Mouse (Mus musculus) layer of hippocampus, adult 2 months (tissue): ENCODE data around the gene Cpm. TPM values are rescaled to one million over a fixed set of nuclear protein-coding genes. Genes with fewer than 3 reads are reported as not detected.
A peak's percentile ranks its signal among the peaks of the same experiment; 100 is the strongest.

Experiments used
- DNase-seq, 2 experiments: peaks; one replicate each; pipeline ENCODE4 v3.0.0; 2022; ENCODE audit warnings: low spot score in 2 of 2
- H3K27ac ChIP-seq: fragments of 200-600 bp; 2 replicates; pipeline ENCODE4 v1.8.1; 2022
- H3K4me3 ChIP-seq: fragments of 200-600 bp; 2 replicates; pipeline ENCODE4 v1.8.1; 2022; ENCODE audit warnings: mild to moderate bottlenecking
- CTCF ChIP-seq: fragments of 200-600 bp; conservative IDR thresholded peaks from 2 replicates; pipeline ENCODE4 v1.8.1; 2022; ENCODE audit warnings: antibody characterized with exemption, mild to moderate bottlenecking, moderate library complexity
- total RNA-seq, 2 experiments: library from RNA; stranded (reverse); gene quantifications; 2 replicates each; pipeline ENCODE4 v1.2.3; 2021

Gene Cpm
- total RNA-seq, 2 experiments from 2014 or later, result 8.5 to 9.7 TPM

DNA sequence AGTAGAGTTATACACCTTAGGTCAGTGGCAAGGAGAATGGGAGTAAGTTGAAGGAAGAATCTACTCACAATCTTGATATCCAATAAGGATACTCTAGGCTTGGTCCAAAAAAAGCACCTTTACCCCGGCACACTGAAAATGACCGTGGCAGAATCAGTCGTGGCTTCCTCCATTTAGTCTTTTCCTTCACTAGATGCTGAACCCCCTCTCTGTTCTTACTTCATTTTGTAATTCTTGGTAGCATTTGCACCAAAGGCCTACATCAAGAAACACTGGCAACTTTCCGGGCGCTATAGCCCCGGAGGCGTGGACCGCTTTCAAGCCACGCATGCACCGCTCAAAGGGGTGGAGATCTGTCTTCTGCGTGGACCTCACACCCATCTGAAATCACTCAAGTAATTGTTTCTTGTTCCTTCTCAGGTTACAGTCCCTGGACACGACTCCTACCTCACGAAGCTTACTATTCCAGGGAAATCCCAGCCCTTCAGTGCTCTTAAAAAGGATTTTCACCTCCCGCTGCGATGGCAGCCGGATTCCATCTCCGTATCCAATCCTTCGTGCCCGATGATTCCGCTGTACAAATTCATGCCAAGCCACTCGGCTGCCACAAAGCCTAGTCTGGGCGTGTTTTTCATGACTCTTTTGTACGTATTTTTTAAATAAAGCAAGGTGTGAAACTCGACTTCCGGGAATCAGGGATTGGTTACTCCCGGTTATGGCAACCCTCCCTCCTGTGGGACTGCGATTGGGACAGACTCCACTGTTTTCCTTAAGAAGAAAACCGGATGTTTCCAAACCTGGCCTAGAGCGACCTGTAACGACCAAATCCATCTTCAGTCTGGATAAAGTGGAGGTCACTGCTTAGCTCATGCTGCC, 53.8 kb downstream of the Cpm start:
- Histone ChIP-seq H3K4me3 (no peak overlapping the region), H3K27ac (no peak overlapping the region)
- no peak for DNase-seq
- TF ChIP-seq CTCF, result no peak

DNA sequence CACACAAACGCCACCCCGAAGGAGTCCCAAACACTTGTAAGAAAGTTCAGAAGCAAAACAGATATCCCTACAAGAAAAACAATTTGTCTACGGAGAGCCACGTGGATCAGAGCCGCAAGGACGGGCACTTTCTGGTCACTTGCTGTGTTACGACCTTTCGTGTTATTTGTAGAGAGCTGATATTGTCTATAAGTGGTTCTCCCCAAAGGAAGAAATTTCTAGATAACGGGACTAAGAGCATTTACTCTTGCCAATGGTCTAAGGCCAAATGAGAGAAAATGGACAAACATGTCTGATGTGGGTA, 54.4 kb downstream of the Cpm start:
- Histone ChIP-seq H3K27ac (no peak overlapping the region), H3K4me3 (no peak overlapping the region)
- no peak for DNase-seq
- no peak for TF ChIP-seq CTCF

DNA sequence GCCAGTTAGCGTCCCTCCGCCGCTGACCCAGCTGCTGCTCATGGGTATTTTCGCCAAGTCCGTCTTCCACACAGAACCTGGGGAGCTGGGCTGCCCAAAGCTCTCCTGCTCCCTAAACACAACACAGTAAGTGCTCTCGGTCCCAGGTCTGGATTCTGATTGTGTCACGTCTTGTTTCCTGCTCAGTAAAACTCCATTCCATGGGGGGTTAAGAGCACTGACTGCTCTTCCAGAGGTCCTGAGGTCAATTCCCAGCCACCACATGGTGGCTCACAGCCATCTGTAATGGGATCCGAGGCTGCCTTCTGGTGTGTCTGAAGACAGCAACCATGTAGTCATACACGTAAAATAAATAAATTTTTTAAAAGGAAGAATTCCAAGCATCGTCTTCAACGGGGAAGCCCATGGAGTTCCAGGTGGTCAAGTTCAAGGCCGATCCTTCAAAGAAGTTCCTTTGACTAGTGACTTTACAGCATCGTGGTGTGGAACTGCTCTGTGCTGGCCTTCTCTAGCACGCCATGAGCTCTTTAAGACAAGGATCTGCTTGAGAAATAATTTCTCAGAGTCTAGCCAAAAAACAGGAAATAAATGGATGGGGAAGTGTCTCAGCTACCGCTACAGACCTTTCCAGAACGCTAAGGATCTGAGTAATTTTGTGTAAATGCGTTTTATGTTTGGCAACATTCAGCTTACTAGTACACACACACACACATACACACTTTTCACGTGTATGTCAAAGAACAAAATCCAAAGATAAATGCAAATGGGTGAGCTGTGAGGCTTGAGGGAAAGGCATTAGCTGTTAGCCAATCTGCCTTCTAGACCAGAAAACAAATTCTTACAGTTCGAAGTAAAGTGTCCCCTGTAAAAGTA, 55.2 kb downstream of the Cpm start:
- TF ChIP-seq CTCF, result no peak
- DNase-seq, result no peak
- Histone ChIP-seq H3K4me3 (no peak overlapping the region), H3K27ac (no peak overlapping the region)

DNA sequence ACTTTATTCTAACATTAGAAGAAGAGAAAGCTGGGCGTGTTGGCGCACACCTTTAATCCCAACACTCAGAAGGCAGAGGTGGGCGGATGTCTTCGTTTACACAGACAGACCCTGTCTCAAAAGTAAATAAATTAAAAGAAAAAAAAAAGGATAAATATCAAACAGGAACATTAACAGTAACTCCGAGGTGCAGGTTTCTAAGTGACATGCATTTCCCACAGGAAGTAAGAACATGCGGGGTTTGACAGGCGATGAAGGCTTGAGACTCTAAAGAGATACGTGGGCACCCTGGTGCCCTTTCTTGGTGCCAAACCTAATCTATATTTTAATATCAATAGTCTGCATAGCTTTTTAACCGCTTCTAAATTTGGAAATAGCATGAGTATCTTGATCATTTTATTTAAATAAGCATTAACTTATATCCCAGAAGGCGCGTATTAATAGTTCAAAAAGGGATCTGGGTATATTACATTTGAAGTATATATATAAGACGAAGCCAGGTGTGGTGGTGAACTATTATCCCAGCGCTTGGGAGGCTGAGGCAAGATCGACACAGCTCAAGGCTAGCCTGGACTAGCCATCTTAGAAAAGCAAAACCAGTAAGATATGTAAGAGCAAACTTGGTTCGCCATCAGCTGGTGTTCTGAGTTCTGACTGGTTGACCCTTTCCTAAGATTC, 56.0 kb downstream of the Cpm start:
- no peak for DNase-seq
- Histone ChIP-seq H3K27ac (no peak overlapping the region), H3K4me3 (no peak overlapping the region)
- TF ChIP-seq CTCF, result no peak

DNA sequence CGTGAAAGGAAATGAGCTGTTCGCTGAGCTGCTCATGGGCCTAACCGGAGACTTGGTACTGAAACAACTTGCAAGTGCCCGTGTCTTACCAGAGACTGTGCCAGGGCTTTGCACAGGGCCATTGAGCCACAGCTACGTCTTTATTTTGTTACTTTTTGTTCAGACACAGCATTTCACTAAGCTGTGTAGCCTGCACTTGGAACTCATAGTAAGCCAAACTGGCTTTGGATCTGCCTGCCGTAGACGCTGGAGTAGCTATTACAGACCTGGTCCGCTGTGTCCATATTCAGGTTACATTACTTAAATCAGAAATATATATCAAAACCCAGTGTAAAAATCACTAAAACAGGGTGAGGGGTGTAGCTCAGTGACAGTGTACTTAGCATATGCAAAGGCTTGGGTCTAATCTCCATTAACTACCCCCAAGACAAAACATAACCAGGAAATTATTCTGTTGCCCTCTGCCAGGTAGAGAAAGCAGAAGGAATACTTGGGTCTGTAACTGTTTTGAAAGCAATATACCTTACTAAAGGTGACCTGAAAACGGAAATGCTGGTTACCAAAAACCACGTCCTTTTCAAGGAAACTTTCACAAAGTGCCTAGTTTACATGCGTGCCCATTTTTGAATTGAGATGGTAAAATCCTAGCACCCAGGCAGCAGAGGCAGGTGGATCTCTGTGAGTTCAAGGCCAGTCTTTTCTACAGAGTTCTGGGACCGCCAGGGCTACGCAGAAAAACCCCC, 56.7 kb downstream of the Cpm start:
- no peak for TF ChIP-seq CTCF
- no peak overlapping the region for H3K27ac ChIP-seq
- DNase-seq, result no peak
- no peak overlapping the region for H3K4me3 ChIP-seq

DNA sequence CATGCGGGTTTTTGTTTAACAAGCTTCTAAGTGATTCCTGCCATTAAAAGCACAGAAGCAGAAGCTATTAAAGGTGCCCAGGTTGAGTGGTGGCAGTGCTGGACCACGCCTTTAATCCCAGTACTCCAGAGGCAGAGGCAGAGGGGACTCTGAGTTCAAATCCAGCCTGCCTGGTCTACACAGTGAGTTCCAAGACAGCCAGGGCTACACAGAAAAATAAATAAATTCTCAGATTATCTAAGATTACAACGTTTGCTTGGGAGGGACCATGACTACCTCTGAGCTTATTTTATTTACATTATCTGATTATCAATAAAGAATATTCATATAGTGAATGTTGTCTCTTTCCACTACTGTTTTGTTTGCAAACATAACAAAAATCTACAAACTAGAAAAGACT, 57.7 kb downstream of the Cpm start:
- Histone ChIP-seq H3K27ac (no peak overlapping the region), H3K4me3 (no peak overlapping the region)
- TF ChIP-seq CTCF, result no peak
- no peak for DNase-seq

DNA sequence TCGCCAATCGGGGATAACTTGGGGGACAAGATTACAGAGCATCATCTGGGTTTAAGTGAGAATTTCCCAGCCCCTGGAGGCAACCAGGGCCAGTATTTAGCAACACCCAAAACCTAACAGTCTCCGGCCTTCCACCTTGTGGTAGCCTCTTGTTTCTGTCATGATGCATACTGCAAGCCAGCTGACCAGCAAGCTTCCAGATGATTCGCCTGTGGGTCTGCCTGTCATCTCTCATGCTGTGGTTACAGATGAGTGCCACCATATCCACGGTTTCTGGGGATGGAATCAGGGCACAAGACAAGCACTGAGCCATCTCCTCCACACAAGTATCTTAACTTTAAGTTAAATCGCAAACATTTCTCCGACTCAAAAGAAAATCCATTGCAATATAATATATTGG, 58.3 kb downstream of the Cpm start:
- Histone ChIP-seq H3K27ac (no peak overlapping the region), H3K4me3 (no peak overlapping the region)
- no peak for TF ChIP-seq CTCF
- no peak for DNase-seq

DNA sequence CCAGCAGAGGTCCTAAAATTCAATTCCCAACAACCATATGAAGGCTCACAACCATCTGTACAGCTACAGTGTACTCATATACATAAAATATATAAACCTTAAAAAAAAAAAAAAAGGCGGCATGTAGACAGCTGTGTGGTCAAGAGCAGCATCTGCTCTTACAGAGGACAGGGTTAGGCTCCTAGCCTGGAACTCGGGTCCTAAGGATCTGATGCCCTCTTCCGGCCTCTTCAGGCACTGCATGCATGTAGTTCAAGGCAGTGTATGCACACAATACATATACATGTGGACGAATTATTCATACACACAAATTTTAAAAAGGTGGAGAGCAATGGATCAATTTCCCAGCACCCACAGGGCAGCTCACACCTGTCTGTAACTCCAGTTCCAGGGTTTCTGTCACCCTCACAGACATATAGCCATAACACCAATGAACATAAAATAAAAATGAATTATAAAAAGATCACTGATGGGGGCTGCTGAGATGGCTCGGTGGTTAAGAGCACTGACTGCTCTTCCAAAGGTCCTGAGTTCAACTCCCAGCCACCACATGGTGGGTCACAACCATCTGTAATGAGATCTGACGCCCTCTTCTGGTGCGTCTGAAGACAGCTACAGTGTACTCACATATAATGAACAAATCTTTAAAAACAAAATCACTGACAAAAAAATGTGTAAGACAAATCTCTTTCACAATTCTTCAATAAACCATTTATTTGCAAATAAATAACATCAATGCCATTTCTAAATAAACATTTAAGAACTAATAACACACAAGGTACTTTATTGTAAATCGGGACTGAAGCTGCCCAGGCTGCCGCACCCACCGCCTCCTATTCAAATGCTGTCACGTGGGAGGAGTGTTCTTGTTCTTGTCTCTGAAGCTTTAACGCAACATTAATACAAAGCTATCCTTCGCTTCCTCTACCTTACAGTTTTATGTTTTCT, 59.2 kb downstream of the Cpm start:
- TF ChIP-seq CTCF, result peak; percentile 65
- no peak for DNase-seq
- Histone ChIP-seq H3K4me3 (no peak overlapping the region), H3K27ac (no peak overlapping the region)

DNA sequence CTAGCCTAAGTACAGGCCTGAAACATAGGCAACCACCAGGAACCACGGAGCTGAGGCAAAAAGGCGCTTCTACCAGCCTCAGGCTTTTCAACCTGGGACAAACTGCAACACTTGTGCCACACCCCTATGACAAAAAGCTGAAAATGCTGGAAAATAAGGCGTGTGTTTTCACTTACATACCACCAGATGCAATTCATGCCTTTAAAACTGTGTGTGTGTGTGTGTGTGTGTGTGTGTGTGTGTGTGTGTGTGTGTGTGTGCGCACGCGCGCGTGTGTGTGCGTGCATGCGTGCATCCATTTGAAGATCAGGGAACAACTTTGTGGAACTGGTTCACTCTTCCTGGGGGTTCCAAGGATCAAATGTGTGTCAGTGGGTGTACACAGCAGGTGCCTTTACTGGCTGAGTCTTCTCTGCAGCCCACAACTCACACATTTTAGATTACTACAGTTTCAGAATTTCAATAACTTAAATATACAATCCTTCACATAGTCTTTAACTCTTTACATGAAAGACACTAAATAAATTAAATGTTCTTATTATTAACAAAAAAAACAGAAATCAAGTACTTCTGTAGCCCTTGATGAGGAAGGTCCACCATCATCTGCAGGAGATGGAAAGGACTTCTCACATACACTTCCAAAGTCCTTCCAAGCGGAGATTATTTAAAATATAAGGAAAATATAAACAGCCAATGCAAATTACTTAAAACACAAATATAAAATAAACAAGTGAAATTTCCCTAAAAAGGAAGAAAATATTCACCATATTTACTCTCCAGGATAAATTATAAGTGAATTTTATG, 60.2 kb downstream of the Cpm start:
- no peak for TF ChIP-seq CTCF
- H3K4me3 ChIP-seq, result no peak overlapping the region
- H3K27ac ChIP-seq, result no peak overlapping the region
- DNase-seq, result no peak

DNA sequence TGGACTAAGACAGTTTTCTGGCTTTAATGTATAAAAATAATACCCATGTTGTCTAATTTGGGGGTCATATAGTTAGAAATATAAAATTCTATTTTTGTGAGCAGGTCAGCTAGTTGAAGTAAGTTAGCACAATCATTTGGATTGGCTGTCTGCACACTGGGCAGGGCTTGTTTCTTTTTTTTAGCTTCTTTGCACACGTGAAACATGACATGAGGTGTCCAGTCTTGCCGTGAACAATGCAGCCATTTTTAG, 60.7 kb downstream of the Cpm start:
- no peak for DNase-seq
- Histone ChIP-seq H3K4me3 (no peak overlapping the region), H3K27ac (no peak overlapping the region)
- TF ChIP-seq CTCF, result no peak

DNA sequence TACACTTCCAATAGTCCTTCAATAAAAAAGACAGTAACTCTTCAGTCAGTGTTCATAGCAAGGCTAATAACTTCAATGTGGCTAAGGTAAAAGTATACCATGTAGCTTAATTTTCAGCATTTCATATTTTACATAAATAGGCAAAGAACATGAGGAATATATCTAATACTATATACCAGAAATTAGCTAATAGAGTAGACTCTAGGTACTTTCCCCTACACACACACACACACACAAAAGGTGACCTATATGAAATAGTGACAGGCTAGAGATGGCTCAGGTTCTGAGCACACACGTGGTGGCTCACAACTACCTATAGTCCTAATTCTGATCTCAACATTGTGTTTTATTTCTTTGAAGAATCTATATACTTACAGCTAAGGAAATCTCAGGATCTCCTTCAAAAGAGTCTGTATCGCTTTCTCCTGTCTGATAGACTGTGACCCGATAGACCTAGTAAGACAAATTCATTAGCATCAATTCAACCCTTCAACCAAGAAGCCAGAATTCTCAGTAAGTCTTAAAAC, 61.5 kb downstream of the Cpm start:
- TF ChIP-seq CTCF, result no peak
- H3K27ac ChIP-seq, result no peak overlapping the region
- no peak for DNase-seq
- H3K4me3 ChIP-seq, result no peak overlapping the region
